Mouse (Mus musculus): ENCODE measurements around the gene 4933402N03Rik. TPM values are rescaled to one million over a fixed set of nuclear protein-coding genes. Genes with fewer than 3 reads are reported as not detected.

The 4933402N03Rik gene
- total and polyA plus RNA-seq, 2 experiments from 2014 or later: not detected

- no peaks in the 10 kb centered on the region for H3K36me3 ChIP-seq (ENCODE audit: insufficient read depth, low read length)
- no peak for TF ChIP-seq CTCF (IDR thresholded peaks at IDR 0.05)
- no peak for DNase-seq (ENCODE audit: low spot score)
- no peak overlapping the region for H3K4me3 ChIP-seq (ENCODE audit: low read depth, low read length)
- H3K4me1 ChIP-seq (ENCODE audit: insufficient read depth, low read length): no peaks in the 10 kb centered on the region
- no peaks in the 10 kb centered on the region for H3K9me3 ChIP-seq (ENCODE audit: low read length)
- ATAC-seq (ENCODE audit: low FRiP score): no peak
- WGBS: 79% methylated on average over 12 of the region's 12 CpGs
- no peak overlapping the region for H3K27ac ChIP-seq (ENCODE audit: low read depth, low read length)
- H3K9ac ChIP-seq (replicated peaks; ENCODE audit: low read length, poor library complexity, severe bottlenecking): no peak overlapping the region
- no peak overlapping the region for H3K4me2 ChIP-seq (ENCODE audit: low read depth, low read length, poor library complexity, severe bottlenecking)
- no peaks in the 10 kb centered on the region for H3K27me3 ChIP-seq (ENCODE audit: insufficient read depth, low read length)
Observed at GRCm38 (mm10) chr7:131130021-131130420, 16.1 kb downstream of the 4933402N03Rik start.

DNA sequence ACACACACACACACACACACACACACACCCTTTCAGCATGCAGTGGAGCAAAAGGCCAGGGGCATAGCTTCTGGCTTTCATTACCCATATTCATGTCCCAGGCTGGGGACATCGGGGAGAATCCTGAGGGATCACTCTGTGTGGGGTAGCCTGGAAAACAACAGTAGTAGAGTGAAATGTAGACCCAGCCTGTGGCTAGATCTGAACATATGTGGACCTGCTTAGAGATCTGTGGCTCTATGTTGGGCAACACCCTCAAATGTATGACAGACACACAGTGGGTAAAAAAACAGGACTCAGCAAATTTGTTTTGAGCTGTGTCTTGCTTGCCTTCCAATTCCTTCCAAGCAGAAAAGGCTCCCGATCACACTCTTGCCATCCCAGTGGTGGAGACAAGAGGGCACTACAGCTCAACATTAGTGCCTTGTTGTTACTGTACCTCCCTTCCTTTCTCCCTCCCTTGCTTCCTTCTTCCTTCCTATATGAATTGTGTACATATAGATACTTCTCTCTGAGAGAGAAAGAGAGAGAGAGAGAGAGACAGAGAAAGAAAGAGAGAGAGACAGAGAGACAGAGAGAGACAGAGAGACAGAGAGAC is 23.8 kb downstream of the 4933402N03Rik start:
- Histone ChIP-seq H3K27me3 (ENCODE audit: insufficient read depth, low read length) (no peaks in the 10 kb centered on the region), H3K4me3 (ENCODE audit: low read depth, low read length) (no peak overlapping the region), H3K9me3 (ENCODE audit: low read length) (no peaks in the 10 kb centered on the region), H3K4me2 (ENCODE audit: low read depth, low read length, poor library complexity, severe bottlenecking) (no peak overlapping the region), H3K9ac (replicated peaks; ENCODE audit: low read length, poor library complexity, severe bottlenecking) (no peak overlapping the region), H3K27ac (ENCODE audit: low read depth, low read length) (no peak overlapping the region), H3K36me3 (ENCODE audit: insufficient read depth, low read length) (no peaks in the 10 kb centered on the region), H3K4me1 (ENCODE audit: insufficient read depth, low read length) (no peaks in the 10 kb centered on the region)
- peak; percentile 36 for DNase-seq (ENCODE audit: low spot score)
- no peak for ATAC-seq (ENCODE audit: low FRiP score)
- peak; percentile 64 for TF ChIP-seq CTCF (IDR thresholded peaks at IDR 0.05)
- 89% methylated on average over 2 of the region's 2 CpGs for WGBS

GRCm38 (mm10) chr7:131114434-131114833 is 31.7 kb downstream of the 4933402N03Rik start:
- no peak overlapping the region for H3K9ac ChIP-seq (replicated peaks; ENCODE audit: low read length, poor library complexity, severe bottlenecking)
- DNase-seq (ENCODE audit: low spot score): no peak
- no peak for TF ChIP-seq CTCF (IDR thresholded peaks at IDR 0.05)
- H3K27me3 ChIP-seq (ENCODE audit: insufficient read depth, low read length): no peaks in the 10 kb centered on the region
- H3K4me3 ChIP-seq (ENCODE audit: low read depth, low read length): no peak overlapping the region
- H3K27ac ChIP-seq (ENCODE audit: low read depth, low read length): no peak overlapping the region
- H3K4me1 ChIP-seq (ENCODE audit: insufficient read depth, low read length): no peaks in the 10 kb centered on the region
- no peak for ATAC-seq (ENCODE audit: low FRiP score)
- no peaks in the 10 kb centered on the region for H3K9me3 ChIP-seq (ENCODE audit: low read length)
- no peak overlapping the region for H3K4me2 ChIP-seq (ENCODE audit: low read depth, low read length, poor library complexity, severe bottlenecking)
- WGBS: 71% methylated on average over 2 of the region's 2 CpGs
- H3K36me3 ChIP-seq (ENCODE audit: insufficient read depth, low read length): no peaks in the 10 kb centered on the region

- DNase-seq (ENCODE audit: low spot score) (no peak), ATAC-seq (ENCODE audit: low FRiP score) (no peak)
- WGBS: 72% methylated on average over 6 of the region's 6 CpGs
- Histone ChIP-seq H3K27ac (ENCODE audit: low read depth, low read length) (no peak overlapping the region), H3K4me3 (ENCODE audit: low read depth, low read length) (no peak overlapping the region), H3K4me2 (ENCODE audit: low read depth, low read length, poor library complexity, severe bottlenecking) (no peak overlapping the region), H3K9ac (replicated peaks; ENCODE audit: low read length, poor library complexity, severe bottlenecking) (no peak overlapping the region), H3K36me3 (ENCODE audit: insufficient read depth, low read length) (no peaks in the 10 kb centered on the region), H3K4me1 (ENCODE audit: insufficient read depth, low read length) (no peaks in the 10 kb centered on the region), H3K9me3 (ENCODE audit: low read length) (no peaks in the 10 kb centered on the region), H3K27me3 (ENCODE audit: insufficient read depth, low read length) (no peaks in the 10 kb centered on the region)
- TF ChIP-seq CTCF (IDR thresholded peaks at IDR 0.05): no peak
Observed at GRCm38 (mm10) chr7:131113676-131114075, 32.4 kb downstream of the 4933402N03Rik start.

DNA sequence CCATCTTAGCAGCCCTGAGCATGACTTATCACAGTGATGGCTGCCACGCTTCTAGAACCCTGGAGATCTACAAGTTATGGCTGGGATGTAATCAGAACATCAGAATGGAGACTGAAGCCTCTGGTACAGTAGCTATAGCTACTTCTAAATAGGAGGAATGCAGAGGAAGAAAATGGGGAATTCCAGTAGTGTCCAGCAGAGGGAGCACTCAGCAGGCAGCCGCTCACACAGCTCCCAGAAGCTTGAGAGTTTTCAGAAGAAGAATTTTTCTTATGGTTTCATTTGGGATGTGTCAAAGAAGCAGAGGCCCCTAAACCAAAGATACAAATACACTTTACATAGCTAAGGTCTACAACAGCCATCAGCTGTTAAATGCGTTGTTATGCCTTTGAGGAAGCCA is 33.6 kb downstream of the 4933402N03Rik start:
- TF ChIP-seq CTCF (IDR thresholded peaks at IDR 0.05): peak; percentile 89
- no peaks in the 10 kb centered on the region for H3K36me3 ChIP-seq (ENCODE audit: insufficient read depth, low read length)
- no peaks in the 10 kb centered on the region for H3K4me1 ChIP-seq (ENCODE audit: insufficient read depth, low read length)
- H3K27ac ChIP-seq (ENCODE audit: low read depth, low read length): no peak overlapping the region
- no peaks in the 10 kb centered on the region for H3K9me3 ChIP-seq (ENCODE audit: low read length)
- H3K4me2 ChIP-seq (ENCODE audit: low read depth, low read length, poor library complexity, severe bottlenecking): no peak overlapping the region
- DNase-seq (ENCODE audit: low spot score) (peak; percentile 79), ATAC-seq (ENCODE audit: low FRiP score) (no peak)
- no peak overlapping the region for H3K9ac ChIP-seq (replicated peaks; ENCODE audit: low read length, poor library complexity, severe bottlenecking)
- WGBS: 35% methylated on average over 3 of the region's 3 CpGs
- H3K4me3 ChIP-seq (ENCODE audit: low read depth, low read length): no peak overlapping the region
- no peaks in the 10 kb centered on the region for H3K27me3 ChIP-seq (ENCODE audit: insufficient read depth, low read length)

Other genes with a start within 250 kb of the 4933402N03Rik start
- 23.5 and 31.8 TPM in 2 replicates for gene Htra1, start 210.2 kb downstream of the 4933402N03Rik start, total RNA-seq (2014; rRNA removed)
- 32.9 and 33.3 TPM in 2 replicates for gene Htra1, start 210.2 kb downstream of the 4933402N03Rik start, polyA plus RNA-seq (2015; fragmentation: Nextera tagmentation; extraction: Ambion mirVana)
- gene Dmbt1, start 114.3 kb downstream of the 4933402N03Rik start, total RNA-seq (2014; rRNA removed): 0.05 TPM in 1 of 2 replicates, not detected in the other
- gene Dmbt1, start 114.3 kb downstream of the 4933402N03Rik start, polyA plus RNA-seq (2015; fragmentation: Nextera tagmentation; extraction: Ambion mirVana): 0.14 and 0.16 TPM in 2 replicates
- under 0.01 TPM in 1 of 2 replicates, not detected in the other for gene 5430419D17Rik, start 28.1 kb upstream of the 4933402N03Rik start, total RNA-seq (2014; rRNA removed)
- not detected in 2 replicates for gene 5430419D17Rik, start 28.1 kb upstream of the 4933402N03Rik start, polyA plus RNA-seq (2015; fragmentation: Nextera tagmentation; extraction: Ambion mirVana)
- not detected in 2 replicates for gene Cuzd1, start 176.0 kb upstream of the 4933402N03Rik start, total RNA-seq (2014; rRNA removed)
- gene Cuzd1, start 176.0 kb upstream of the 4933402N03Rik start, polyA plus RNA-seq (2015; fragmentation: Nextera tagmentation; extraction: Ambion mirVana): 0.06 and 0.07 TPM in 2 replicates
- gene Fam24b, start 183.2 kb upstream of the 4933402N03Rik start, total RNA-seq (2014; rRNA removed): not detected in 2 replicates
- gene Fam24b, start 183.2 kb upstream of the 4933402N03Rik start, polyA plus RNA-seq (2015; fragmentation: Nextera tagmentation; extraction: Ambion mirVana): not detected in 2 replicates
- gene Fam24a, start 187.6 kb upstream of the 4933402N03Rik start, total RNA-seq (2014; rRNA removed): not detected in 2 replicates
- 0.66 TPM in 1 of 2 replicates, not detected in the other for gene Fam24a, start 187.6 kb upstream of the 4933402N03Rik start, polyA plus RNA-seq (2015; fragmentation: Nextera tagmentation; extraction: Ambion mirVana)
- gene 2310057M21Rik, start 216.4 kb upstream of the 4933402N03Rik start, total RNA-seq (2014; rRNA removed): 16.2 and 28.7 TPM in 2 replicates
- 24.9 and 28.1 TPM in 2 replicates for gene 2310057M21Rik, start 216.4 kb upstream of the 4933402N03Rik start, polyA plus RNA-seq (2015; fragmentation: Nextera tagmentation; extraction: Ambion mirVana)
- 36.6 and 44.5 TPM in 2 replicates for gene Pstk, start 224.8 kb upstream of the 4933402N03Rik start, total RNA-seq (2014; rRNA removed)
- gene Pstk, start 224.8 kb upstream of the 4933402N03Rik start, polyA plus RNA-seq (2015; fragmentation: Nextera tagmentation; extraction: Ambion mirVana): 54.3 and 55.0 TPM in 2 replicates